Mouse (Mus musculus) activated CD4-positive, CD25-positive, alpha-beta regulatory T cell, adult 4 months (primary cell): ENCODE data around the gene Tspan7. TPM values are rescaled to one million over a fixed set of nuclear protein-coding genes. Genes with fewer than 3 reads are reported as not detected.

Source experiments
- ATAC-seq: one replicate; pipeline ENCODE4 v1.8.0; 2017
- polyA plus RNA-seq, 2 experiments: library from polyadenylated mRNA; unstranded; fragments of 100-300 nt; shearing (Covaris generic); gene quantifications; one replicate each; pipeline ENCODE4 v1.2.1; 2017

Tspan7 gene
- polyA plus RNA-seq: under 1 TPM in 1 of 2 experiments, not detected in 1; 0.19 TPM

GRCm38 (mm10) chrX:10484872-10485569, at the start of gene Tspan7:
Gene Tspan7 (plus strand): TSS chrX:10485158.
- ATAC-seq: no peak

DNA sequence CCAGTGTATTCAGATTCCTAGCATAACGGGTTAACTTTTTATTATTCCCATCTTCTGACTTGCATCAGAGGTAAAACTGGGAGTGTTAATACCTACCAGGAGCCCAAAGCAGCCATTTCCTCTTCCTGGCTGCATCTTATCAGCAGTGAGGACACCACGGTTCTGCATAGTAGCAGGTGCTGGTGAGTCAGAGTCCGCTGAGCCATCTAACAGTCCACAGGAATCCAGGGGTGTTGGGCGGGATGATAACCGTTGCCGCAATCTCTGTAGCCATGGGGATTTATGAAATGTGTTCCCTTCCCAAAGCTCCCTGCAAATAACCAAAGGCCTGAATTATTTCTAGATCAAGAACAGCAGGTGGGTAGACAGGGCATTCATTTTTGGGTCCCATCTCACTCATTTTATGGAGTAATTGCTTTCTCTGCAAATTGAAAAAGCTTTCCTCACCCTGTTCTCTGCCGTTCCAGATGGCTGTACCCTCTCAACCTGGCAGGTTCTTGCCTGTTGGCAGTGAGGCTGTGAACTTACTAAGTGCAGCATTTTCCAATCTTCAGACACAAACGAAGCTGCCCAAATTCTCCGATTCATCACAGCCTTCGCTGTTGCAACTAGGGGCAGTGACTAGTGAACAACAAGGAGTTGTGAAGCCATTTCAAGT, 35.5 kb upstream of the Tspan7 start:
- no peak for ATAC-seq

GRCm38 (mm10) chrX:10450143-10451060, 34.6 kb upstream of the Tspan7 start:
- ATAC-seq: no peak

GRCm38 (mm10) chrX:10453798-10454197, 31.2 kb upstream of the Tspan7 start:
- no peak for ATAC-seq

GRCm38 (mm10) chrX:10457256-10457655, 27.7 kb upstream of the Tspan7 start:
- ATAC-seq: no peak

GRCm38 (mm10) chrX:10477088-10477487, 7.9 kb upstream of the Tspan7 start:
- no peak for ATAC-seq

DNA sequence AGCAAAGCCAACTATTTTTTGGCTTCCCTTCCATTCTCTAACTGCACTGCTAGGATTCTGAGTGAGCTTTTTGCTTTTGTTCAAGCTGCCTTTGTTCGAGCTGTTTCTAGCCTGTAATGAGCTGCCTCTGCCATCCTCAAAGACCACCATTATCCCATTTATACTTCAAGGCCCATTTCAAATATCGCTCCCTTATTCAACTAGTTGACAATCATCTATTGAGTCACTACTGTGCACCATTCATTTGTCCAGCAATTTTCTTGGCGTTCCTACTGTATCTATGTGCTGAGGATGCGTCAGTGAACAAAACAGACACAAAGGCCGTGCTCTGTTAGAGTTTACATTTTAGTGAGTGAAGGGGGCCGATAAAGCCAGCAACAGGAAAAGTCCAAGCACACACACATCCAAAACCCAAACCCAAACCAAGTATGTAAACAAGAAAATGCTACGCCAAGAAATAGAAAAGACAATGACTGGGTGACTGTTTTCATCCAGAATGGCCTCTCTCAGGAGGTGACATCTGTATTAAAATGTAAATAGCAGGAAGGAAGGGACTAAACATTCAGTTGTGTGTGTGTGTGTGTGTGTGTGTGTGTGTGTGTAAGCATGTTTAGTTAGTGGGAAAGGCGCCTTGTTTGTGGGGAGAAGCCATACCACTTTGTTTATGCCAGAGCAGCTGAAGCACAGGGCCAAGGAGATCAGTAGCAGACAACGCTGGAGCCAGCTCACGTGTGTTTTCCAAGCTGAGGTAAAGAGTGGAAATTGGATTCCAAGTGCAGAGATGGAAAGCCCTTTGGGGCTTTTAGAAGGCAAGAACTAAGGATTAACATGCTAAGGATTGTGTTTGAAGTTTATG, 5.7 kb upstream of the Tspan7 start:
- ATAC-seq: no peak

DNA sequence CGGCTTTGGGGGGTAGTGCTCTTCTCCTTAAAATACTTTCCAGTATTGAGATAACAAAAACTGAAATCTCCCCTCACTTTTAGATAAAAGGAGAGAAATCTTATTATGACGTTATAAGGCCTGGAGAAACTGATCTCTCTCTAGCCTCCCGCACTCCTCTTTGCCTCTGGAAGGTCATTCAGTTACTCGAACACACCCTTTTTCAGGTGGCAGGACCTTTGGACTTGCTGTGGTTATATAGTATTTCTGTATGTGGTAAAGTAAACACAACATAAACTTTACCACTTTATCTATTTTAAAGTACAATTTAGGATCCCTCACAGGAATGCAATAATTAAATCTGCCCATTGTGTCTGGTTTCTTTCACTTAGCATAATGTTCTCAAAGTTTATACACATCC, 5.0 kb upstream of the Tspan7 start:
- no peak for ATAC-seq

- ATAC-seq: no peak
These were observed 780 bp downstream of the Tspan7 start for GRCm38 (mm10) chrX:10485664-10486211.

GRCm38 (mm10) chrX:10498580-10498979, 13.6 kb downstream of the Tspan7 start:
- no peak for ATAC-seq

DNA sequence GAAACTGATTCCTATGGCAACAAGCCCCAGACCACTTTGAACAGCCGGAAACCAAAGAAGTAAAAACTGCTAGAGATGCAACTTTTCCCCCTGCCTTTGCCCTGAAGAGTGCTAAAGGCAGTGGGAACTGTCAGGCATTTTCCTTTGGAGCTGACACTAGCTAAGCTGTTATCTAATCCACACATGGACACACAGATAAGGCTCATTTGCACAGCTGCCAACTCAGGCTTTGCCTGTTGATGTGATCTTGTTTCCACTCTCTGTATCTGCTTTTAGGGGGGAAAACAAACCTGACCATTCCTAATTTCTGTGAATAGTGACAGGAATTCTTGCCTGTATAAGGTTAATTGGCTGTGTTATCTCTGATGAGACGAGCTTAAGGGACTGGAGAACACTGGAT, 17.7 kb downstream of the Tspan7 start:
- no peak for ATAC-seq

GRCm38 (mm10) chrX:10514417-10514816, 29.5 kb downstream of the Tspan7 start:
- ATAC-seq: no peak

- no peak for ATAC-seq
These were observed 30.0 kb downstream of the Tspan7 start for GRCm38 (mm10) chrX:10514971-10515370.

DNA sequence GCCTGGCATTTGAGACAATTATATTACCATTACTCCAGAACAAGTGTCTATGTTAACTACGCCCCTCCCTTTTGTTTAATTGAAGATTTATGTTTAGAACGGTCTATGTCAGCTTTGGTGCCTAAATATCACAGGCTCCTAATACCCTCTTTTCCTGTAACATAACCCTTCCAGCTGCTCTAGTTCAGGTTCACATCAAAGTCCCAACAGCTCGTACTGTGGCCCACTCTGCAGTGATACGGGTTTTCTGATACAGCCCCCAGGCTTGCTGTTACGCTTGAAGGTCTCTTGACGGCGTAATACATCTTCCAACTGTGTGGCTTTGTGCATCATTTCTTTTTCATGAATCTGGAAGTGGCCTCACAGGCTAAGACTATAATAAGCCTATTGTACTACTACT, 31.5 kb downstream of the Tspan7 start:
- no peak for ATAC-seq

DNA sequence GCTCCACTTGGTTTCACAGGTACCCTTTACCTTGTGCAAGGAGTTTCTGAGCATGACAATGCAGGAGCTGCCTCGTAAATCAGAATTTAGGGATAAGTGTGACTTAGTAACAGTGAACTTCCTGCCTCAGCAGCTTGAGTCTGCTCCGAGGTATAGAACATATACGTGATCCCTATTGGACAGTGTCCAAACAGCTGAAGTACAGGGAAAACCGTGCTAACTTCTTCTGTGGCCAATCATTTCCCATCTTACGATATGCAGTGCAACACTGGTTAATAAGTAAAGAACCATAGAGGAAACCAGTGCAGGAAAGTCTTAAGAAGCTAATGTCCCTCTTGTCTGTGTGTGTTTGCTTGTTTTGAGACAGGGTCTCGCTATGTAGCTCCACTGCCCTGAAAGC, 32.0 kb downstream of the Tspan7 start:
- no peak for ATAC-seq

GRCm38 (mm10) chrX:10517756-10518155, 32.8 kb downstream of the Tspan7 start:
- ATAC-seq: no peak

DNA sequence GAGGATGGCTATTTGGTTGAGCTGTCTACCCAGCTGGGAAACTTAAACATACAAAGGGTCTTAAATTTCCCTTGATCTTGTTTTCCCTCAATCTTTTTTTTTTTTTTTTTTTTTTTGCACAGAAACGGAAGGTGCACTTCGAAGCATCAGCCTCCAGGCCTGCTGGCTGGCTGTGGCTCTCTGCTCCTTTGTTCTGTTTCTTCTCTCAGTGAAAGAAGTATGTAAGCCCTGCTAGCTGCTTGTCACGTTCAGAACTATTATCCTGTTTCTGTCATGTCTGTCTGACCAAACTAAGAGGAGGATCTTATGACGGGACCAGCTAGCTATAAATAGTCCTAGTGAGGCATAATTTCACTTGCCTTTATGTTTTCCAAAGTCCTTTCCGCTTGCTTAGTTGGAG, 33.6 kb downstream of the Tspan7 start:
- no peak for ATAC-seq

DNA sequence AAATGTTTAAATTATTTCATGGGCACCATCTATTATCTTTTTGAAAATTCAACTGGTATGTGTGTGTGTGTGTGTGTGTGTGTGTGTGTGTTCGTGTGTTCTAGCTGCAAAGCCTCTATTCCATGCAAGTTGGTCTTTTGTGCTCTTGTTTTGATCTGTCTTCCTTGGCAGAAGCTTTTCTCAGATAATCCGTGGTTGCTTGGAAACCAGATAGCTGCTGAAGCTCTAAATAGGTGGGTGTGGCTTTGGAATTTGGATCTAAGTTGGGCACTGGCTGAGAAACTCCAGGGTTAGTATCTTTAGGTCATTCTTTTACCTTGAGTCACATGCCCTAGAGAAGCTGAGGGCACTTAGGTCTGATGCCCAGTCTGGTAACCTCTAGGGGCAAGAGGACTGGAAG, 50.5 kb downstream of the Tspan7 start:
- ATAC-seq: no peak

- no peak for ATAC-seq
These were observed 54.1 kb downstream of the Tspan7 start for GRCm38 (mm10) chrX:10539009-10539408.

DNA sequence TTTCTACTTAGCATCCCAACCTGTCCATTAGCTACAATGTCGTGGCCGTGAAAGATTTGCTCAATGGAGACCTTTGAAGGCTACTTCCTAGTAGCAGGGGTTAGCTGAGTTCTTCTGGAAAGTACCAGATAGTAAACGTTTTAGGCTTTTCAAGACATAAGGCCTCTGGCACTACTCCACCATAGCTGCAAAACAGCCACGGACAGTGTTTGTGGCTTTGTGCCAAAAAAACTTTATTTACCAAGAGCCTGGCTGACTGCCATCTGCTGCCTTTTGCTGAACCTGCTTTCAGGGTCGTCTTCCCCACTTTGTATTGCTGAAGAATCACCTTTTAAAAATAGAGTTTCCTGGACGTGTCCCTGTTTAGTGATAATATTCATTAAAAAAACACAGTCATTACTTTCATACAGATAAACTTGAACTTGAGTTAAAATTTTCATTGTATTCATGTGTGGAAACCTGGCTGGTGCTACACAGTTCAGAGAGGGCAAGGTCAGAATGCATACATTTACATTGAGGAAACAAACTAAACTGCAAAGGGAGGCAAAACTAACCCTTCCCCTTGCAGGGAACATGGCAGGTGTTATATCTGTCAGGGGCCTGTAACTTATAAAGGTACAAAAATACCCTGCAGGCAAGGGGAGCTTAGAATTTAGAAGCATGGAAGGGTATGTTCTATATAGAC, 54.7 kb downstream of the Tspan7 start:
- no peak for ATAC-seq

GRCm38 (mm10) chrX:10546840-10547239, 61.9 kb downstream of the Tspan7 start:
- no peak for ATAC-seq
